In the genomic region with DNA sequence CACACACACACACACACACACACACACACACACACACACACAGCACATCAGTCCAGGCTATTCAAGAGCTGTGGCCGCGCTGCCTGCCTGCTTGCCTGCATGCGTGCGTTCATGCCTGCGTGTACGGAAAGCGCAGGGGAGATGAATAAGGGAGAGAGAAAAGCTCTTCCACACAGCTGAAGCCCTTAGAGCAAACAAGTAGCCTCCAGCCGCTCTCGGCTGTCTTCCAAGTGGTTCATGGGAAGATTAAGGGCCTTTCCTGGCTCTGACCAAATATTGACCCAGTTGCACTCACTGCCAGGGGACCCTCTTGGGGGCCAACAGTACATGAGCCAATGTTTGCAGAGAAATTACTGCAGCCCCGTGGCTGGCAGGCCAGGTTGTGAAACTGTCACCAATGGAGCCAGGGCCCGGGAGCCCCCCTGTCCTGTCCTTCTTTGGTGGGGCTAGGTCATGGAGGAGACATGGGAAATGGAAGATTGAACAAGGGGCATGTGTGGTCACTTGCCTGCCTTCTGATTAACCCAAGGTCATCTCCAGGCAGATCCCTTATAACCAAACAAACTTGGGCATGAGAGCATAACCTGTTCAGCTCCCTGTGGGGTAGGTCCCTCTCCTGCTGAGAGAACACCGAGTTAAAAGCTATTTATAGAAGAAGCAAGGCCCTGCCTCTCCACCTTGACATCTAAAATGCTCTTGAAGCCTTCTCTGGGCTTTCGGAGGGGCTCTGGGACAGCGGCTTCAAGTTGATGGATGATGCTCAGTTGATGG, we compare ENCODE assay signal across 8 mouse cellular contexts. TPM values are rescaled to one million over a fixed set of nuclear protein-coding genes. Genes with fewer than 3 reads are reported as not detected.
DNase-seq lines count a peak whose midpoint lies in the region; ATAC-seq and TF ChIP-seq lines count a peak whose summit lies in the region.
"Had no signal": no experiment of that assay in that cellular context is flagged by ENCODE, and none has a peak within 500 bp of the region (broad histone marks: within the 10 kb centered on the region; RNA-seq: fewer than 3 reads in every experiment).

No protein-coding gene starts in this region.

- H3K4me2 ChIP-seq in kidney, postnatal 0 days (ENCODE audit: low read length): no peak overlapping the region
- H3K4me2 ChIP-seq in neural tube, embryonic 15.5 days: no peak overlapping the region

- H3K4me1 ChIP-seq in kidney, postnatal 0 days (replicated peaks; ENCODE audit: insufficient read depth, low read length): 0 out of 2 replicates have a peak, but pooled peaks cover 4% of the 10 kb centered on the region
- peaks cover 15% of the 10 kb centered on the region for H3K4me1 ChIP-seq in neural tube, embryonic 15.5 days

- H3K4me3 ChIP-seq in kidney, postnatal 0 days (replicated peaks; ENCODE audit: low read depth, low read length): no peak overlapping the region
- H3K4me3 ChIP-seq in neural tube, embryonic 15.5 days (replicated peaks): no peak overlapping the region
- H3K4me3 ChIP-seq: megakaryocyte, embryonic 14.5 days had no signal

- no peak overlapping the region; the same call in 1 of the 2 replicates for H3K9ac ChIP-seq in kidney, postnatal 0 days (ENCODE audit: low read depth, low read length)
- H3K9ac ChIP-seq in neural tube, embryonic 15.5 days (replicated peaks): no peak overlapping the region

- 0 out of 2 replicates have a peak, but pooled peaks cover 4% of the 10 kb centered on the region for H3K36me3 ChIP-seq in kidney, postnatal 0 days (ENCODE audit: insufficient read depth, low read length)
- no peaks in the 10 kb centered on the region for H3K36me3 ChIP-seq in neural tube, embryonic 15.5 days

- WGBS in kidney, postnatal 0 days: 46% methylated on average over 14 of the region's 14 CpGs
- 50% methylated on average over 14 of the region's 14 CpGs for WGBS in neural tube, embryonic 15.5 days

- no peak for TF ChIP-seq CTCF in kidney, postnatal 0 days (IDR thresholded peaks at IDR 0.05; ENCODE audit: low read depth)

- no peaks in the 10 kb centered on the region for H3K27me3 ChIP-seq in kidney, postnatal 0 days (ENCODE audit: insufficient read depth, low read length)
- H3K27me3 ChIP-seq in neural tube, embryonic 15.5 days (replicated peaks): no peaks in the 10 kb centered on the region

- H3K27ac ChIP-seq in kidney, postnatal 0 days: peak overlapping the region; percentile 50
- peak overlapping the region; percentile 54; the same call in 1 of the 2 replicates for H3K27ac ChIP-seq in neural tube, embryonic 15.5 days (replicated peaks)

- DNase-seq in layer of hippocampus, postnatal 10 days (ENCODE audit: low spot score in 2 of 2): peak; percentile 35 to 41
- no peak for DNase-seq in layer of hippocampus, postnatal 25 days (ENCODE audit: extremely low spot score in 1 of 2, low spot score in 1 of 2)
- DNase-seq in heart, postnatal 14 days: peak; percentile 41 to 60
- no peak for DNase-seq in kidney, postnatal 0 days (ENCODE audit: low spot score)

- H3K9me3 ChIP-seq in kidney, postnatal 0 days (replicated peaks; ENCODE audit: low read length): no peaks in the 10 kb centered on the region
- no peaks in the 10 kb centered on the region for H3K9me3 ChIP-seq in neural tube, embryonic 15.5 days (replicated peaks)
- H3K9me3 ChIP-seq: megakaryocyte, embryonic 14.5 days had no signal

- ATAC-seq in kidney, postnatal 0 days (replicated peaks; ENCODE audit: low FRiP score, low read depth): no peak
- peak; percentile 60; the same call in 1 of the 2 replicates for ATAC-seq in neural tube, embryonic 15.5 days (ENCODE audit: low FRiP score)
- ATAC-seq in inflammation-experienced regulatory T-cells, adult 6 months: no peak
- no peak for ATAC-seq in CD4-positive, CD25-positive, alpha-beta regulatory T cell, adult 4 months

- intact Hi-C loops in heart, postnatal 14 days (cut with DNase I): no loop called here

RNA-seq across cellular contexts. Expression of a gene that starts 42.9 kb away (rescaled TPM):
- total RNA-seq in layer of hippocampus, postnatal 10 days (2021): 10 to 100 TPM; 28.0 to 29.1 TPM
- total RNA-seq in layer of hippocampus, postnatal 25 days (2021): 10 to 100 TPM; 31.9 to 36.9 TPM
- 10 to 100 TPM; 75.2 to 75.9 TPM for total RNA-seq in heart, postnatal 14 days (2021)
- polyA plus RNA-seq in kidney, postnatal 0 days (2015; fragmentation: Nextera tagmentation; extraction: Ambion mirVana): 4.1 TPM in 2 replicates
- 2.2 and 3.3 TPM in 2 replicates for polyA plus RNA-seq in neural tube, embryonic 15.5 days (2015; fragmentation: Nextera tagmentation; extraction: Ambion mirVana)
- under 1 TPM; 0.30 to 0.87 (median 0.54) TPM for polyA plus RNA-seq in inflammation-experienced regulatory T-cells, adult 6 months (2017; shearing (Covaris generic))
- 1 to 10 TPM in 1 of 2 experiments, under 1 TPM in 1; 0.60 to 1.9 TPM for polyA plus RNA-seq in CD4-positive, CD25-positive, alpha-beta regulatory T cell, adult 4 months (2017; shearing (Covaris generic))

Comparison
In these comparisons a context has a peak if more than half of its experiments do, and no peak if none do; other contexts are left out.
1. DNase-seq: peak in layer of hippocampus, postnatal 10 days (2 of 2) and heart, postnatal 14 days (2 of 2); none in layer of hippocampus, postnatal 25 days (0 of 2) and kidney, postnatal 0 days (single experiment).